Mouse (Mus musculus) hindlimb bud, embryonic 11.5 days (tissue): Measurements from ENCODE around the gene Trpc5.

Source experiments
- DNase-seq: peaks from one replicate; pipeline ENCODE4 v3.0.0-alpha.2; 2012; ENCODE audit warnings: low read depth, low spot score; ENCODE audit errors: extremely low spot score

The Trpc5 gene

GRCm38 (mm10) chrX:144337938-144338337 is 350.0 kb downstream of the Trpc5 start:
- DNase-seq: no peak

GRCm38 (mm10) chrX:144335332-144336015 is 352.5 kb downstream of the Trpc5 start:
- DNase-seq: no peak
